Mouse (Mus musculus) heart, embryonic 12.5 days (tissue): ENCODE measurements around the gene Tapbpl. TPM values are rescaled to one million over a fixed set of nuclear protein-coding genes. Genes with fewer than 3 reads are reported as not detected.

Source experiments
- ATAC-seq: fragments of 200-750 bp; cut with Nextera tagmentation; 2 replicates; pipeline ENCODE4 v1.8.0; 2017; ENCODE audit warnings: moderate TSS enrichment, moderate library complexity; ENCODE audit not compliant: insufficient number of reproducible peaks, low FRiP score
- H3K27ac ChIP-seq: fragments of 300-500 bp; sonication (generic); 2 replicates; pipeline ENCODE4 v1.5.1; 2016; ENCODE audit warnings: mild to moderate bottlenecking, moderate library complexity; ENCODE audit not compliant: poor library complexity, severe bottlenecking
- H3K27me3 ChIP-seq: fragments of 300-500 bp; sonication (generic); replicated peaks from 2 replicates; pipeline ENCODE4 v1.6.1; 2016; ENCODE audit warnings: mild to moderate bottlenecking, moderate library complexity
- H3K36me3 ChIP-seq: fragments of 300-500 bp; sonication (generic); 2 replicates; pipeline ENCODE4 v1.6.1; 2016; ENCODE audit warnings: mild to moderate bottlenecking, moderate library complexity
- H3K4me1 ChIP-seq: fragments of 300-500 bp; sonication (generic); replicated peaks from 2 replicates; pipeline ENCODE4 v1.6.1; 2016; ENCODE audit warnings: mild to moderate bottlenecking
- H3K4me2 ChIP-seq: fragments of 300-500 bp; sonication (generic); 2 replicates; pipeline ENCODE4 v1.6.1; 2016; ENCODE audit warnings: mild to moderate bottlenecking, moderate library complexity
- H3K4me3 ChIP-seq: fragments of 300-500 bp; sonication (generic); 2 replicates; pipeline ENCODE4 v1.5.1; 2016; ENCODE audit warnings: mild to moderate bottlenecking
- H3K9ac ChIP-seq: fragments of 300-500 bp; sonication (generic); 2 replicates; pipeline ENCODE4 v1.6.1; 2016; ENCODE audit warnings: mild to moderate bottlenecking, moderate library complexity
- H3K9me3 ChIP-seq: fragments of 300-500 bp; sonication (generic); replicated peaks from 2 replicates; pipeline ENCODE4 v1.6.1; 2016; ENCODE audit warnings: mild to moderate bottlenecking, moderate library complexity
- WGBS: fragments of 180-500 bp; shearing (Covaris S2); methylation state at CpG from one replicate; pipeline ENCODE4 v1.1.7; 2016; 5-methylcytosine and 5-hydroxymethylcytosine counted together
- polyA plus RNA-seq: library from polyadenylated mRNA; unstranded; fragments of >200 nt; fragmentation: Nextera tagmentation; extraction: Ambion mirVana; gene quantifications from 2 replicates; pipeline ENCODE4 v1.2.1, GENCODE M21; 2016

Tapbpl gene
- polyA plus RNA-seq, 1 experiment from 2014 or later: 3.1 TPM

DNA sequence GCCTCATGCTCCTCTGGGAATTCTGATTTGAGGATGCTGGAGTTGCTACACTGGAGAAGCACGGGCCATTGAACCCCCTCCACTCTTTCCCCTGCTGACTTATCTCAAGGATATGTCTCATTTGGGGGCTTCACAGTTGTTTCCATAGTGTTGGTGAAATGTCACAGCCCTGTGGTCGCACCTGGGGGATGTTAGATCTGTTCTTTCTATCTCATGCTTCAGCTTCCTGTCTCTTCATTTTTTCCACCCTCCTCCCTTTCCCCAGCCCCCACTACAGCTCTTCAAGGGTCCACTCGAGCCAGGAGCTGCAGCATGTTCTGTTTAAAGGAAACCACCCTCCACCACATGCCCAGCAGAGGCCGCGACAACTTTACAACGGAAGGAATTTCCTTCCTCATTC, 6.7 kb upstream of the Tapbpl start:
- peaks cover 15% of the 10 kb centered on the region for H3K4me1 ChIP-seq
- H3K4me3 ChIP-seq: no peak overlapping the region
- no peak for ATAC-seq
- 46% methylated on average over 6 of the region's 6 CpGs for WGBS
- no peak overlapping the region for H3K9ac ChIP-seq
- no peaks in the 10 kb centered on the region for H3K27me3 ChIP-seq
- no peak overlapping the region for H3K27ac ChIP-seq
- H3K36me3 ChIP-seq: no peaks in the 10 kb centered on the region
- no peaks in the 10 kb centered on the region for H3K9me3 ChIP-seq
- no peak overlapping the region for H3K4me2 ChIP-seq

- no peak overlapping the region for H3K27ac ChIP-seq
- H3K36me3 ChIP-seq: no peaks in the 10 kb centered on the region
- H3K4me2 ChIP-seq: no peak overlapping the region
- no peak overlapping the region for H3K4me3 ChIP-seq
- WGBS: 84% methylated on average over 4 of the region's 4 CpGs
- no peaks in the 10 kb centered on the region for H3K9me3 ChIP-seq
- H3K4me1 ChIP-seq: peaks cover 20% of the 10 kb centered on the region
- H3K27me3 ChIP-seq: no peaks in the 10 kb centered on the region
- H3K9ac ChIP-seq: no peak overlapping the region
- ATAC-seq: no peak
Observed at GRCm38 (mm10) chr6:125237421-125237820, 5.8 kb upstream of the Tapbpl start.

- no peak for ATAC-seq
- H3K4me1 ChIP-seq: peaks cover 25% of the 10 kb centered on the region
- 65% methylated on average over 6 of the region's 6 CpGs for WGBS
- no peak within 1 kb of the TSS for H3K4me3 ChIP-seq
- H3K4me2 ChIP-seq: no peak within 1 kb of the TSS
- no peaks in the 10 kb centered on the region for H3K36me3 ChIP-seq
- H3K27me3 ChIP-seq: no peaks in the 10 kb centered on the region
- H3K27ac ChIP-seq: no peak within 1 kb of the TSS
- H3K9me3 ChIP-seq: no peaks in the 10 kb centered on the region
- H3K9ac ChIP-seq: no peak within 1 kb of the TSS
Observed at GRCm38 (mm10) chr6:125236782-125237181, 5.1 kb upstream of the Tapbpl start, which contains the start of gene Cd27. Gene Cd27 (minus strand): TSS chr6:125237010.

DNA sequence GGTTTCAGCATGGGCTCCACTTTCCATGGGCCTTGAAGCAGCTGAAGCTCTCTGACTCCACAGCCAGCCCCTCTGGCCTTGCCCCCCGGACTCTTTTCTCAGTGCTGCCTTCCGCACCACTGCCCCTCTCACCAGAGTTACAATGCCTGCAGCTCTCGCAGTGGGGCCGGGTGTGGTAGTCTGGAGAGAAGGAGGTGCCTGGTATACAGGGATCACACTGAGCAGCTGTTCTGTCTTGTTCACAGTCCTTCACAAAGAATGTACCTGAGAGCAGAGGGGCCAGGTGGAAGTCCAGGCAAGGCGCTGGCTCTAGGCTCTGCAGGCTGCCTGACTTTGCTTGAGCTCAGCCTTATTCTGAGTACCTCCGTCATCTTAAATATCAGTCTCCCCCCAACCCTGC, 4.7 kb upstream of the Tapbpl start:
- H3K4me3 ChIP-seq: no peak overlapping the region
- H3K4me1 ChIP-seq: peaks cover 27% of the 10 kb centered on the region
- no peak overlapping the region for H3K9ac ChIP-seq
- H3K9me3 ChIP-seq: no peaks in the 10 kb centered on the region
- no peaks in the 10 kb centered on the region for H3K27me3 ChIP-seq
- no peaks in the 10 kb centered on the region for H3K36me3 ChIP-seq
- 76% methylated on average over 6 of the region's 6 CpGs for WGBS
- H3K4me2 ChIP-seq: no peak overlapping the region
- ATAC-seq: no peak
- H3K27ac ChIP-seq: no peak overlapping the region

GRCm38 (mm10) chr6:125234520-125234828, 2.8 kb upstream of the Tapbpl start:
- no peaks in the 10 kb centered on the region for H3K27me3 ChIP-seq
- no peak for ATAC-seq
- H3K27ac ChIP-seq: peak overlapping the region; percentile 15; the same call in 1 of the 2 replicates
- no peaks in the 10 kb centered on the region for H3K9me3 ChIP-seq
- WGBS: 54% methylated on average over 5 of the region's 5 CpGs
- H3K9ac ChIP-seq: peak overlapping the region; percentile 42; the same call in 1 of the 2 replicates
- no peak overlapping the region for H3K4me3 ChIP-seq
- H3K4me1 ChIP-seq: peaks cover 31% of the 10 kb centered on the region
- H3K4me2 ChIP-seq: peak overlapping the region; percentile 3; the same call in 1 of the 2 replicates
- no peaks in the 10 kb centered on the region for H3K36me3 ChIP-seq

DNA sequence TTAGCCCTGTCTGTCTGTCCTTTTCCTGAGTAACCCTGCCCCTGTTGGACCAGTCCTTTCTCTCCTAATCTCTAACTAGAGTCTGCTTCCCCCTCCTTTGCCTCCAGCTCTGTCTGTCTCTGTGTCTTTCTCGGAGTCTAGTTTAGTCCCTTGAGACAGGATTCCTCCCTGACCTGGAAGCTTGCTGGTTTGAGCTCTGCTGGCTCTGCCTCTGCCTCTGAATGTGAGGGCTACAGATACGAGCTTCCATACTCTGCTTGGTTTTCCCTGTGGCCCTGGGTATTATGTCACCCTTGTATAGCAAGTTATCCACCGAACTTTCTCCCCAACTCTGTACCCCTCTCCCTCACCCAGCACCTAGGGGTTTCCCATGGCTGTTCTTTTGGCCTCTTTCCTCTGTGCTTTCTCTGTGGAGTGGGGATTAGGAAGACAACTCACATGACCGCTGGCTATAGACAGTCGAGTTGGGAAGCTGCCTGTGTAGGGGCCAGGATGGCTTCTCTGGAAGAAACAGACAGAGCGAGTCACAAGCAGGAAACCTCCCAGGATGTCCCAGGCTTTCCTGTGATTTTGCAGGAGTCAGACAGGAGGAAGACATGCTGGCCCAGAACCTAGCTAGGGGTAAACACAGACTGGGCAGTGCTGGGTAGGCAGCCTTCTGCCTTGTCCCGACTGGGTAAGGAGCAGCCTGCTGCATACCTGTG, 2.3 kb upstream of the Tapbpl start:
- H3K27ac ChIP-seq: peak overlapping the region; percentile 15; the same call in 1 of the 2 replicates

DNA sequence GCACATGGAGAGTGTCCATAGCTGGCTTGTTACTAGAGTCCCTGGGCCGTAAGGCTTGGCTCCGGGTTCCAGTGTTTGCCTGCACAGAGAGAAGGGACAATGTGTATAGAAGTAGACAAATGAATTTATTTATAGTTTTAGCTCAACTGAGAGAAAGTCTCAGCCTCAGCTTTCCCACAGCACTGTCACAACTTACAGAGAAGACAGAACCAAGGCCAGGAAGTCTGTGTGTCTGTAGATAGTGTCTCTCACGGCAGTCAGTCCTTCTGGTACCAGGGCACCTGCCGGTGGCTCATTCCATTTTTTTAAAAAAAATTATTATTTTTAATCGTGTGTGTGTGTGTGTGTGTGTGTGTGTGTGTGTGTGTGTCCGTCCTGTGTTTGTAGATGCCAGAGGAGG, 856 bp upstream of the Tapbpl start:
- Histone ChIP-seq H3K4me1 (peaks cover 31% of the 10 kb centered on the region), H3K4me3 (no peak overlapping the region), H3K27ac (0 out of 2 replicates have a peak overlapping the region, but pooled peaks have one; percentile 81), H3K27me3 (no peaks in the 10 kb centered on the region), H3K36me3 (no peaks in the 10 kb centered on the region), H3K9ac (no peak overlapping the region), H3K9me3 (no peaks in the 10 kb centered on the region), H3K4me2 (no peak overlapping the region)
- WGBS: 67% methylated on average over 6 of the region's 6 CpGs
- ATAC-seq: no peak

More for the DNA sequence above, 2.3 kb upstream of the Tapbpl start:
- Histone ChIP-seq H3K9ac (peak overlapping the region; percentile 42; the same call in 1 of the 2 replicates), H3K36me3 (no peaks in the 10 kb centered on the region), H3K4me3 (no peak overlapping the region), H3K27me3 (no peaks in the 10 kb centered on the region), H3K4me1 (peaks cover 31% of the 10 kb centered on the region), H3K4me2 (0 out of 2 replicates have a peak overlapping the region, but pooled peaks have one; percentile 3), H3K9me3 (no peaks in the 10 kb centered on the region)
- no peak for ATAC-seq
- WGBS: 47% methylated on average over 7 of the region's 7 CpGs

DNA sequence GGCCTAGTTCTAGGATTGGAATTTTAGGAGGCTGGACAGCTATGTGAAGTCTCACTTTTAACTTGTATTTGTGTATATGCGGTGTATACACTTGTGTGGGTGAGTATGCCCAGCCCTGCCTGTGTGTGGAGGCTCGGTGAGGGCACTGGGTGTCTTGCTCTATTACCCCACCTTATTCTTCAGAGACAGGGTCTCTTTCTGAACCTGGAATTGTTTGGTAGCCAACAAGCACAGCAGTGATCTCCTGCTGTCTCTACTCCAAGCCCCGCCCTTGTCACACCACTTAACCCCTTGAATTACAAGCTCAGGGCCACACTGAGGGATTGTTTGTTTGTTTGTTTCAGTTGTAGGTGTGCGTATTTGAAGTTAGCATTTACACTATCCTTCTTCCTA, 381 bp upstream of the Tapbpl start:
- H3K36me3 ChIP-seq: no peaks in the 10 kb centered on the region
- H3K9me3 ChIP-seq: no peaks in the 10 kb centered on the region
- no peaks in the 10 kb centered on the region for H3K27me3 ChIP-seq
- peak; percentile 46; the same call in 1 of the 2 replicates for ATAC-seq
- H3K4me3 ChIP-seq: peak overlapping the region; percentile 70
- H3K4me2 ChIP-seq: peak overlapping the region; percentile 99
- H3K9ac ChIP-seq: peak overlapping the region; percentile 86
- 44% methylated on average over 4 of the region's 4 CpGs for WGBS
- H3K27ac ChIP-seq: peak overlapping the region; percentile 81; the same call in 1 of the 2 replicates
- peaks cover 31% of the 10 kb centered on the region for H3K4me1 ChIP-seq

DNA sequence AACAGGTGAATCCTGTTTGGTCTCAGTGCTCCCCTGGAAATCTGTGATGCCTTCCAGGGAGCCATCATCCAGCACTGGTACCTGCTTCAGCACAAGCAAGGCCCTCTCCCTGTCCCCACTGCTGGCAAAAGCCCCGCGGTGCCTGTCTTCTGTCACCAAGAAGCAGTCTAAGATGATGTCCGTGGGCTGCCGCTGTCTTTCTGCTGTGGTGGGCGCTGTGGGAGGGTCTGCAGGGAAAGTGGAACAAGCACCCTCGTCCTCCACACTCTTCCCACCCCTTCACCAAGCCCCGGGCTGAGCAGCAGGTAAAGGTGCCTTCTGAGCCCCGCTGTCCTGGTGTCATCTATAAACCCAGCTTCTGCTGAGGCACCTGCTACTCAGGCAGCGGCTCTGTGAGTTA, 1.1 kb downstream of the Tapbpl start:
- no peak overlapping the region for H3K4me3 ChIP-seq
- H3K27ac ChIP-seq: no peak overlapping the region
- no peaks in the 10 kb centered on the region for H3K27me3 ChIP-seq
- no peak overlapping the region for H3K9ac ChIP-seq
- H3K36me3 ChIP-seq: no peaks in the 10 kb centered on the region
- peaks cover 31% of the 10 kb centered on the region for H3K4me1 ChIP-seq
- ATAC-seq: no peak
- 54% methylated on average over 9 of the region's 9 CpGs for WGBS
- H3K4me2 ChIP-seq: peak overlapping the region; percentile 99
- no peaks in the 10 kb centered on the region for H3K9me3 ChIP-seq

DNA sequence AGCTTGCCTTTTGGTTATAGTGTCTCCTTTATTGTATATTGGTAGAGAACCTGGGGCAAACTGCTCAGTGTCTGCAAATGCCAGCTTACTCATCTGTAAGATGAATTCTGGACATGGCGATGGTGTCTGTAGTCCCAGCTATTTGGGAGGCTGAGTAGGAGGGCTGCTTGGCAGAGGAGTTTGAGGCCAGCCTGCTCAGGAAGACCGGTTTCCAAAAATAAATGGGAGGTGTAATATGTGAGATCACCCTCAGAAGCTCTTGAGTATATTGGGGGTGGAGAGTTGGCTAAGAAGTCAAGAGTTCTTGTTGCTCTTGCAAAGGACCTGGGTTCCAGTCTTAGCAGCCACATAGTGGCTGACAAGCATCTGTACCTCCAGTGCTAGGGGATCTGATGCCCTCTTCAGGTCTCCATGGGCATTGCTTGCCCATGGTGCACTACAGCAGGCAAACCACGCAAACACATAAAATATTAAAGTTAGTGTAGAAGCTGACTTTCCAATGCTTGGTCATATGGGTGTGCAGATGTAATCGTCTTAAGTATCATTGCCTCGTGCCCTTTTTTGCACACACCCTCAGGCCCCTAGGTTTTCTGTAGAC, 6.0 kb downstream of the Tapbpl start:
- Histone ChIP-seq H3K9ac (no peak overlapping the region), H3K27ac (no peak overlapping the region), H3K27me3 (no peaks in the 10 kb centered on the region), H3K9me3 (no peaks in the 10 kb centered on the region), H3K36me3 (no peaks in the 10 kb centered on the region; the same call in 1 of the 2 replicates), H3K4me2 (no peak overlapping the region), H3K4me1 (peaks cover 8% of the 10 kb centered on the region), H3K4me3 (no peak overlapping the region)
- 73% methylated on average over 5 of the region's 5 CpGs for whole genome bisulfite sequencing
- ATAC-seq: no peak

GRCm38 (mm10) chr6:125222577-125222976, 9.1 kb downstream of the Tapbpl start:
- WGBS: 72% methylated on average over 3 of the region's 3 CpGs
- Histone ChIP-seq H3K27ac (no peak overlapping the region), H3K9ac (no peak overlapping the region), H3K4me2 (no peak overlapping the region), H3K27me3 (no peaks in the 10 kb centered on the region), H3K36me3 (peaks cover 8% of the 10 kb centered on the region), H3K4me1 (peaks cover 6% of the 10 kb centered on the region; the same call in 1 of the 2 replicates), H3K4me3 (no peak overlapping the region), H3K9me3 (no peaks in the 10 kb centered on the region)
- ATAC-seq: no peak
